Mouse (Mus musculus) heart, postnatal 0 days (tissue): Measurements from ENCODE around the gene Cd302.

Experiments used
- CTCF ChIP-seq: IDR thresholded peaks from 2 replicates; pipeline ENCODE4 v1.5.1; 2016; ENCODE audit warnings: antibody characterized with exemption, control low read depth, low read depth
- EP300 ChIP-seq: IDR thresholded peaks from 2 replicates; pipeline ENCODE4 v1.6.1; 2016; ENCODE audit warnings: antibody characterized with exemption, low read depth

- TF ChIP-seq CTCF (no peak), EP300 (no peak)
Observed at GRCm38 (mm10) chr2:60223489-60223888, 60.8 kb downstream of the Cd302 start.
